Mouse (Mus musculus) liver, embryonic 16.5 days (tissue): ENCODE measurements around the gene Mettl16. TPM values are rescaled to one million over a fixed set of nuclear protein-coding genes. Genes with fewer than 3 reads are reported as not detected.
A peak's percentile ranks its signal among the peaks of the same experiment; 100 is the strongest.

Experiments used
- ATAC-seq: fragments of 200-750 bp; cut with Nextera tagmentation; 2 replicates; pipeline ENCODE4 v1.8.0; 2017; ENCODE audit warnings: low read depth, mild to moderate bottlenecking, moderate number of reproducible peaks, moderate library complexity
- H3K27ac ChIP-seq: fragments of 300-500 bp; sonication (generic); 2 replicates; pipeline ENCODE4 v1.5.1; 2014; ENCODE audit warnings: mild to moderate bottlenecking, low read length
- H3K27me3 ChIP-seq: fragments of 300-500 bp; sonication (generic); 2 replicates; pipeline ENCODE4 v1.6.1; 2014; ENCODE audit warnings: low read depth, low read length, mixed read lengths; ENCODE audit not compliant: control insufficient read depth, insufficient read depth
- H3K36me3 ChIP-seq: fragments of 300-500 bp; sonication (generic); 2 replicates; pipeline ENCODE4 v1.6.1; 2014; ENCODE audit warnings: mild to moderate bottlenecking; ENCODE audit not compliant: control insufficient read depth, insufficient read depth
- H3K4me1 ChIP-seq: fragments of 300-500 bp; sonication (generic); 2 replicates; pipeline ENCODE4 v1.6.1; 2014; ENCODE audit warnings: low read depth, low read length, mixed read lengths; ENCODE audit not compliant: control insufficient read depth
- H3K4me2 ChIP-seq: fragments of 300-500 bp; sonication (generic); 2 replicates; pipeline ENCODE4 v1.6.1; 2014; ENCODE audit warnings: low read depth, low read length, mixed read lengths
- H3K4me3 ChIP-seq: fragments of 300-500 bp; sonication (generic); 2 replicates; pipeline ENCODE4 v1.5.1; 2014; ENCODE audit warnings: low read depth, mild to moderate bottlenecking, low read length
- H3K9ac ChIP-seq: fragments of 300-500 bp; sonication (generic); 2 replicates; pipeline ENCODE4 v1.6.1; 2014; ENCODE audit warnings: low read depth, low read length
- H3K9me3 ChIP-seq: fragments of 300-500 bp; sonication (generic); replicated peaks from 2 replicates; pipeline ENCODE4 v1.6.1; 2016; ENCODE audit warnings: low read length; ENCODE audit not compliant: control insufficient read depth
- WGBS: fragments of 180-500 bp; shearing (Covaris S2); extraction: QIAGEN DNeasy Blood & Tissue Kit; methylation state at CpG from one replicate; pipeline ENCODE4 v1.1.7; 2014; ENCODE audit not compliant: insufficient replicate concordance; 5-methylcytosine and 5-hydroxymethylcytosine counted together
- polyA plus RNA-seq: library from polyadenylated mRNA; unstranded; fragments of >200 nt; fragmentation: Nextera tagmentation; extraction: Ambion mirVana; gene quantifications from 2 replicates; pipeline ENCODE4 v1.2.1, GENCODE M21; 2015

Mettl16 gene
- polyA plus RNA-seq, 1 experiment from 2014 or later, result 15.5 TPM

DNA sequence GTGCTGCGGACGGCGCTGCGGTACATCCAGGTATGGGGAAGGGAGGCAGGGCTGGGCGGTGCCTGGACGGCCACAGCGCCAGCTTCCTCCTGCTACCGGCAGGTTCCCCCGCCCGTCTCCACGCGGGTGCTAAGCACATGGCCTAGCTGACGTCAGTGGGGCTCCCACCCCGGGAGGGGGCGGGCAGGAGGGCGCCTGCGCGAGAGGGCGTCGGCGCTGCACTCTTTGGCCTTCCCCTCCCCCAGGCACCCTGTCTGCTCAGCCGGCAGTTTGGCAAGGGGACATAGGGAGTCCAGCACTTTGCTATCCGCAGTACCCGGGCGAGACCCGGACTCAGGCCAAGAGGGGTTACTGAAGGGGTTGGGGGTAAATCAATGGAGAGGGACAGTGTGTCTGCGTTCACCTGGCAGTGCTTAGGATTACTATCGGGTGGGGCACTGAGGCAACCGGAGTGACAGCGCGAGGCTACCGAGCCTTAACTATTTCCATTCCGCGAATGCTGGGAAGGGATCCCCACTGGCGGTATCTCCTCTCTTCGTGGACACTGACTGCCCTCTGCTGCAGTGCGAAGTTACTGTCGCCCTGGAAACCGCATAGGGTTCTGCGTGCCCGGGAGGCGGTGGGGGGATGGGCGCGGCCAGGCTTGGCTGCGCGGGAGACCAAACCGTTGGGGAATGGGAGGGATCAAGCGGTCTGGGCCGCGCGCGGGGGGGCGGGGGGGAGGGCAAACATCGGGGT, 67.2 kb downstream of the Mettl16 start:
- Histone ChIP-seq H3K4me2 (peak overlapping the region; percentile 97), H3K9ac (peak overlapping the region; percentile 84), H3K4me3 (peak overlapping the region; percentile 64), H3K9me3 (no peaks in the 10 kb centered on the region), H3K27me3 (no peaks in the 10 kb centered on the region), H3K27ac (peak overlapping the region; percentile 98), H3K4me1 (peaks cover 55% of the 10 kb centered on the region), H3K36me3 (peaks cover 6% of the 10 kb centered on the region; the same call in 1 of the 2 replicates)
- WGBS, result under 1% methylated on average over 52 of the region's 54 CpGs
- ATAC-seq, result peak; percentile 79

- Histone ChIP-seq H3K27ac (peak overlapping the region; percentile 98), H3K9ac (peak overlapping the region; percentile 84), H3K4me2 (peak overlapping the region; percentile 97), H3K4me3 (peak overlapping the region; percentile 64), H3K36me3 (peaks cover 6% of the 10 kb centered on the region; the same call in 1 of the 2 replicates), H3K9me3 (no peaks in the 10 kb centered on the region), H3K27me3 (no peaks in the 10 kb centered on the region), H3K4me1 (peaks cover 51% of the 10 kb centered on the region)
- under 1% methylated on average over 35 of the region's 35 CpGs for WGBS
- ATAC-seq, result peak; percentile 76
Measured at GRCm38 (mm10) chr11:74838441-74838840, 67.8 kb downstream of the Mettl16 start.

- H3K4me1 ChIP-seq, result peaks cover 46% of the 10 kb centered on the region
- peak; percentile 25 for ATAC-seq
- peak overlapping the region; percentile 97 for H3K4me2 ChIP-seq
- peak overlapping the region; percentile 98 for H3K27ac ChIP-seq
- peak overlapping the region; percentile 84 for H3K9ac ChIP-seq
- H3K36me3 ChIP-seq, result peaks cover 6% of the 10 kb centered on the region; the same call in 1 of the 2 replicates
- no peaks in the 10 kb centered on the region for H3K27me3 ChIP-seq
- 5% methylated on average over 6 of the region's 6 CpGs for WGBS
- no peaks in the 10 kb centered on the region for H3K9me3 ChIP-seq
- peak overlapping the region; percentile 64 for H3K4me3 ChIP-seq
Measured at GRCm38 (mm10) chr11:74838971-74839370, 68.3 kb downstream of the Mettl16 start.

DNA sequence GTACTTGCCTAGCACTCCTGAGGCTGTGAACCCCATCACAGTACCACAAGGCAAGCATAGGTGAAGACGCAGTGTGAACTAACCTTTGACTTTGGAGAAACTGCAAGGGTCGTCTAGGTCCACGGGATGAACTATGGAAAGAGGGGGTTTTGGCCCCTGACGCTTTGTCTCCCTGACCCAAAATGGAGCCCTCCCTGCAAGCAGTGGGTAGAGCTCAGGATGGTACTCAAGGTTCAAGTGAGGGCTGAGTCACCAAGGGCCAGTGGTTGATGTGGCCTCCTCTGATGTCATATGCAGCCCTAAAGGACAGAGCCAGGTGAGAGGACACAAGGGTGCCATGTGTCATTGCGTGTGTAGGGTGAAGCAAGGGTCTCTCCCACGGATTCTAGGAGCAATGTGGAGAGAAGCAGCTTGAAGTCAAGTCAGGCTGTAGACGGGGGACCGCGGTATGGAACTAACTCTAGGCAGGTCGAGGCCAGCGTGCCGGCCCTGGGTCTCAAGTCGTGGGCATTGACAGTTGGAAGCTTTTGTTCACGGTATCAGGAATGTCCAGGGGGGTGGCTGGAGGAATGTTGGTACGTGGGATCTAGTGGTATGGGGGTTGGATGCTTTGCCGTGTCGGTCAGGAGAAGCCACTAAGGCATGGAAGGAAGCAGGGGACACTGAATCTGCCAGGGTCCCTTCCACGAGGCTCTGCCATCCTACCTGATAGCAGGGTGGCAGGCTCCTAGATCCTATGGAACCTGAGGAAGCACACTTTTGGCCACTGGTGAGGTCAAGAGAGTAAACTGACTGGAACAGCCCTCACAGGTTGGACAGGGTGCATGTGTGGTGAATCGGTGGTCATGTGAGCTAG, 69.5 kb downstream of the Mettl16 start:
- H3K27me3 ChIP-seq, result no peaks in the 10 kb centered on the region
- no peaks in the 10 kb centered on the region for H3K9me3 ChIP-seq
- no peak for ATAC-seq
- H3K4me1 ChIP-seq, result peaks cover 34% of the 10 kb centered on the region
- H3K9ac ChIP-seq, result no peak overlapping the region
- H3K36me3 ChIP-seq, result peaks cover 6% of the 10 kb centered on the region; the same call in 1 of the 2 replicates
- H3K4me2 ChIP-seq, result no peak overlapping the region
- H3K27ac ChIP-seq, result no peak overlapping the region
- H3K4me3 ChIP-seq, result no peak overlapping the region
- WGBS, result 90% methylated on average over 19 of the region's 19 CpGs

DNA sequence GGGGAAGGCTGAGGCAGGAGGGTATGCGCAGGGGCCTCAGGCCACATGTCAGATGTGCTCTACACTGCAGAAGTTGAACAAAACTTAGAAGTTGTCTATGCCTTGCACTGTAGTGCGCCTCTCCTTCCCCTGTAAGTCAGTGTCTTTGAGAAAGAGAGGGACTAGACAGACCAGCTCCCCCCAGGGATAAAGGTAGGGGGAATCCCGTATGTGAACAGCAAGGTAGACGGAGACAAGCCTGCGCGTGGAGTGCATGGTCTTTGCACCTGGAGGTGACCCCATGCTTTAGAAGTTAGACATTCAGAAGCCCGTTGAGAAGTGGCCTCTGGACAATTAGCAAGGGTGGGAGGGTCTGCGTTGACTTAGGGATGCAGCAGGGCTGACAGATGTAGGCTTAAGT, 70.1 kb downstream of the Mettl16 start:
- Histone ChIP-seq H3K27me3 (no peaks in the 10 kb centered on the region), H3K4me1 (peaks cover 32% of the 10 kb centered on the region), H3K36me3 (peaks cover 6% of the 10 kb centered on the region; the same call in 1 of the 2 replicates), H3K9ac (no peak overlapping the region), H3K9me3 (no peaks in the 10 kb centered on the region; the same call in 1 of the 2 replicates), H3K27ac (no peak overlapping the region), H3K4me2 (no peak overlapping the region), H3K4me3 (no peak overlapping the region)
- ATAC-seq, result no peak
- WGBS, result 90% methylated on average over 8 of the region's 8 CpGs

DNA sequence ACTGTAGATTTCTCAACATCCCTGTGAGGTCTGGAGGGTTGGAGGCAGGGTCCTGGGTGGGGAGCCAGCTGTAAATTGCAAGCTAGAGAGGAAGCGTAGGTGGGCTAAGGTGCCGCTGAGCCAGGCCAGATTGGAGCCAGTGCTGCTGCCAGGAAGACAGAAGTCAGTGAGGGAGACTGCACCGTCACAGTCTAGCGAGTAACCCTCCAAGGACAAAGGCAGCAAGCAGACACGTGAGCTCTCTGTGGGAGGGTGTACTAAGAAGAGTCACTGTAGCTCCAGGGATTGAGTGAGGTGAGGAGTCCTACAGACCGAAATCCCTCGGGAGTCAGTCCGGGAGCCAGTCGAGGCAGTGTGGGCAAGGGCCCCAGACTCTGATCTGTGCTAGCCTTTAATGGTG, 70.7 kb downstream of the Mettl16 start:
- 87% methylated on average over 9 of the region's 9 CpGs for WGBS
- Histone ChIP-seq H3K4me1 (peaks cover 27% of the 10 kb centered on the region), H3K4me3 (no peak overlapping the region), H3K9me3 (no peaks in the 10 kb centered on the region; the same call in 1 of the 2 replicates), H3K36me3 (peaks cover 6% of the 10 kb centered on the region; the same call in 1 of the 2 replicates), H3K9ac (no peak overlapping the region), H3K27me3 (no peaks in the 10 kb centered on the region), H3K27ac (no peak overlapping the region), H3K4me2 (no peak overlapping the region)
- ATAC-seq, result no peak

GRCm38 (mm10) chr11:74842045-74842444, 71.4 kb downstream of the Mettl16 start:
- no peaks in the 10 kb centered on the region for H3K27me3 ChIP-seq
- no peak overlapping the region for H3K4me3 ChIP-seq
- no peak for ATAC-seq
- no peak overlapping the region for H3K9ac ChIP-seq
- no peak overlapping the region for H3K4me2 ChIP-seq
- peaks cover 20% of the 10 kb centered on the region for H3K4me1 ChIP-seq
- H3K27ac ChIP-seq, result no peak overlapping the region
- H3K9me3 ChIP-seq, result no peaks in the 10 kb centered on the region; the same call in 1 of the 2 replicates
- WGBS, result 81% methylated on average over 13 of the region's 13 CpGs
- peaks cover 6% of the 10 kb centered on the region; the same call in 1 of the 2 replicates for H3K36me3 ChIP-seq

- WGBS, result 84% methylated on average over 22 of the region's 22 CpGs
- Histone ChIP-seq H3K36me3 (peaks cover 6% of the 10 kb centered on the region; the same call in 1 of the 2 replicates), H3K27ac (no peak overlapping the region), H3K4me1 (peaks cover 14% of the 10 kb centered on the region), H3K9ac (no peak overlapping the region), H3K9me3 (no peaks in the 10 kb centered on the region; the same call in 1 of the 2 replicates), H3K4me3 (no peak overlapping the region), H3K27me3 (no peaks in the 10 kb centered on the region), H3K4me2 (no peak overlapping the region)
- no peak for ATAC-seq
Measured at GRCm38 (mm10) chr11:74842656-74843434, 72.2 kb downstream of the Mettl16 start.
